ENCODE assay signal across 9 mouse cellular contexts in genomic region chr11:109445438-109446035, GRCm38 (mm10). TPM values are rescaled to one million over a fixed set of nuclear protein-coding genes. Genes with fewer than 3 reads are reported as not detected.
DNase-seq lines count a peak whose midpoint lies in the region; ATAC-seq lines count a peak whose summit lies in the region.
"Had no signal": no experiment of that assay in that cellular context is flagged by ENCODE, and none has a peak within 500 bp of the region (broad histone marks: within the 10 kb centered on the region; RNA-seq: fewer than 3 reads in every experiment).

No protein-coding gene starts in this region.

- 41% methylated on average over 13 of the region's 13 CpGs for WGBS in forebrain, embryonic 15.5 days
- 48% methylated on average over 13 of the region's 13 CpGs for WGBS in kidney, embryonic 16.5 days
- 49% methylated on average over 13 of the region's 13 CpGs for WGBS in midbrain, embryonic 16.5 days

- DNase-seq in frontal cortex, postnatal 25 days (ENCODE audit: low spot score in 2 of 2), result no peak
- peak; percentile 62 for DNase-seq in 3T3-L1 (ENCODE audit: low read depth, low spot score)
- no peak for DNase-seq in gastrocnemius, postnatal 10 days

- H3K4me1 ChIP-seq in forebrain, embryonic 15.5 days, result 0 out of 2 replicates have a peak, but pooled peaks cover under 1% of the 10 kb centered on the region
- peaks cover 3% of the 10 kb centered on the region; the same call in 1 of the 2 replicates for H3K4me1 ChIP-seq in kidney, embryonic 16.5 days (ENCODE audit: insufficient read depth, low read length)
- no peaks in the 10 kb centered on the region for H3K4me1 ChIP-seq in midbrain, embryonic 16.5 days (ENCODE audit: control insufficient read depth, insufficient read depth, low read length)

- no peak overlapping the region for H3K4me2 ChIP-seq in forebrain, embryonic 15.5 days (replicated peaks)
- no peak overlapping the region for H3K4me2 ChIP-seq in kidney, embryonic 16.5 days (replicated peaks; ENCODE audit: low read depth, low read length)
- H3K4me2 ChIP-seq in midbrain, embryonic 16.5 days (ENCODE audit: low read length), result no peak overlapping the region

- H3K27ac ChIP-seq in forebrain, embryonic 15.5 days (replicated peaks), result no peak overlapping the region
- no peak overlapping the region for H3K27ac ChIP-seq in kidney, embryonic 16.5 days (ENCODE audit: low read length)
- H3K27ac ChIP-seq in midbrain, embryonic 16.5 days (ENCODE audit: low read length), result no peak overlapping the region

- no peaks in the 10 kb centered on the region for H3K9me3 ChIP-seq in forebrain, embryonic 15.5 days
- no peaks in the 10 kb centered on the region for H3K9me3 ChIP-seq in kidney, embryonic 16.5 days (ENCODE audit: low read length)
- H3K9me3 ChIP-seq in midbrain, embryonic 16.5 days (replicated peaks; ENCODE audit: control insufficient read depth, low read length, poor library complexity, severe bottlenecking), result no peaks in the 10 kb centered on the region

- ATAC-seq in frontal cortex, adult (ENCODE audit: low TSS enrichment), result peak; percentile 84
- ATAC-seq in activated CD4-positive, CD25-positive, alpha-beta regulatory T cell, adult 4 months, result peak; percentile 41
- peak; percentile 61; the same call in 1 of the 2 replicates for ATAC-seq in forebrain, embryonic 15.5 days (replicated peaks)
- peak; percentile 67; the same call in 1 of the 2 replicates for ATAC-seq in kidney, embryonic 16.5 days (ENCODE audit: low FRiP score, low TSS enrichment)
- peak; percentile 39; the same call in 1 of the 2 replicates for ATAC-seq in midbrain, embryonic 16.5 days

- H3K9ac ChIP-seq in forebrain, embryonic 15.5 days (replicated peaks), result no peak overlapping the region
- no peak overlapping the region for H3K9ac ChIP-seq in kidney, embryonic 16.5 days (replicated peaks; ENCODE audit: low read length)
- H3K9ac ChIP-seq in midbrain, embryonic 16.5 days (ENCODE audit: low read depth, low read length), result no peak overlapping the region

- H3K36me3 ChIP-seq in forebrain, embryonic 15.5 days, result no peaks in the 10 kb centered on the region
- no peaks in the 10 kb centered on the region for H3K36me3 ChIP-seq in kidney, embryonic 16.5 days (ENCODE audit: insufficient read depth, low read length)
- H3K36me3 ChIP-seq in midbrain, embryonic 16.5 days (ENCODE audit: control insufficient read depth, insufficient read depth, low read length), result no peaks in the 10 kb centered on the region

- H3K27me3 ChIP-seq in forebrain, embryonic 15.5 days, result no peaks in the 10 kb centered on the region
- H3K27me3 ChIP-seq in kidney, embryonic 16.5 days (ENCODE audit: insufficient read depth, low read length), result no peaks in the 10 kb centered on the region
- no peaks in the 10 kb centered on the region for H3K27me3 ChIP-seq in midbrain, embryonic 16.5 days (ENCODE audit: control insufficient read depth, insufficient read depth, low read depth, low read length)

- no peak overlapping the region for H3K4me3 ChIP-seq in forebrain, embryonic 15.5 days
- no peak overlapping the region for H3K4me3 ChIP-seq in kidney, embryonic 16.5 days (ENCODE audit: low read length)
- H3K4me3 ChIP-seq in midbrain, embryonic 16.5 days (ENCODE audit: low read depth, low read length), result no peak overlapping the region

RNA-seq across cellular contexts. Expression of gene Amz2, which starts 19.8 kb away (rescaled TPM):
- 10 to 100 TPM; 39.6 to 51.6 TPM for polyA plus RNA-seq in activated CD4-positive, CD25-positive, alpha-beta regulatory T cell, adult 4 months (2017; shearing (Covaris generic))
- polyA plus RNA-seq in forebrain, embryonic 15.5 days (2015; fragmentation: Nextera tagmentation; extraction: Ambion mirVana), result 67.3 and 72.6 TPM in 2 replicates
- polyA plus RNA-seq in kidney, embryonic 16.5 days (2015; fragmentation: Nextera tagmentation; extraction: Ambion mirVana), result 42.7 and 45.7 TPM in 2 replicates
- polyA plus RNA-seq in midbrain, embryonic 16.5 days (2015; fragmentation: Nextera tagmentation; extraction: Ambion mirVana), result 55.7 and 56.1 TPM in 2 replicates
- total RNA-seq in gastrocnemius, postnatal 10 days (2021), result 10 to 100 TPM; 48.8 to 49.5 TPM

RNA-seq across cellular contexts. Expression of gene Arsg, which starts 27.6 kb away (rescaled TPM):
- 1 to 10 TPM; 4.5 to 5.5 TPM for polyA plus RNA-seq in activated CD4-positive, CD25-positive, alpha-beta regulatory T cell, adult 4 months (2017; shearing (Covaris generic))
- polyA plus RNA-seq in forebrain, embryonic 15.5 days (2015; fragmentation: Nextera tagmentation; extraction: Ambion mirVana), result 4.0 and 6.0 TPM in 2 replicates
- 5.3 and 6.5 TPM in 2 replicates for polyA plus RNA-seq in kidney, embryonic 16.5 days (2015; fragmentation: Nextera tagmentation; extraction: Ambion mirVana)
- polyA plus RNA-seq in midbrain, embryonic 16.5 days (2015; fragmentation: Nextera tagmentation; extraction: Ambion mirVana), result 4.2 and 4.3 TPM in 2 replicates
- total RNA-seq in gastrocnemius, postnatal 10 days (2021), result 10 to 100 TPM in 1 of 2 experiments, 1 to 10 TPM in 1; 9.3 to 12.3 TPM

RNA-seq across cellular contexts. Expression of gene Slc16a6, which starts 27.9 kb away (rescaled TPM):
- 10 to 100 TPM; 21.1 to 24.9 TPM for polyA plus RNA-seq in activated CD4-positive, CD25-positive, alpha-beta regulatory T cell, adult 4 months (2017; shearing (Covaris generic))
- polyA plus RNA-seq in forebrain, embryonic 15.5 days (2015; fragmentation: Nextera tagmentation; extraction: Ambion mirVana), result 3.7 and 5.1 TPM in 2 replicates
- polyA plus RNA-seq in kidney, embryonic 16.5 days (2015; fragmentation: Nextera tagmentation; extraction: Ambion mirVana), result 8.4 and 8.7 TPM in 2 replicates
- polyA plus RNA-seq in midbrain, embryonic 16.5 days (2015; fragmentation: Nextera tagmentation; extraction: Ambion mirVana), result 3.7 and 4.5 TPM in 2 replicates
- 10 to 100 TPM; 18.6 to 20.8 TPM for total RNA-seq in gastrocnemius, postnatal 10 days (2021)

RNA-seq across cellular contexts. Expression of gene 9930022D16Rik, which starts 31.8 kb away (rescaled TPM):
- under 1 TPM; 0.17 to 0.40 TPM for polyA plus RNA-seq in activated CD4-positive, CD25-positive, alpha-beta regulatory T cell, adult 4 months (2017; shearing (Covaris generic))
- polyA plus RNA-seq in forebrain, embryonic 15.5 days (2015; fragmentation: Nextera tagmentation; extraction: Ambion mirVana), result not detected in 2 replicates
- not detected in 2 replicates for polyA plus RNA-seq in kidney, embryonic 16.5 days (2015; fragmentation: Nextera tagmentation; extraction: Ambion mirVana)
- polyA plus RNA-seq in midbrain, embryonic 16.5 days (2015; fragmentation: Nextera tagmentation; extraction: Ambion mirVana), result not detected in 2 replicates
- not detected for total RNA-seq in gastrocnemius, postnatal 10 days (2021)
- total RNA-seq: left cerebral cortex, adult 18-20 months had no signal
